Mouse (Mus musculus) v-Abl transformed pro-B cells (cell line): ENCODE results near the gene Cldn1.

ENCODE experiments used
- in situ Hi-C, 2 experiments: fragments of 400-800 bp; cut with MboI; formaldehyde crosslinking; loops; one replicate each; pipeline ENCODE4 v1.15.1; 2025; ENCODE audit not compliant: unreplicated experiment in 2 of 2

Cldn1 gene

DNA sequence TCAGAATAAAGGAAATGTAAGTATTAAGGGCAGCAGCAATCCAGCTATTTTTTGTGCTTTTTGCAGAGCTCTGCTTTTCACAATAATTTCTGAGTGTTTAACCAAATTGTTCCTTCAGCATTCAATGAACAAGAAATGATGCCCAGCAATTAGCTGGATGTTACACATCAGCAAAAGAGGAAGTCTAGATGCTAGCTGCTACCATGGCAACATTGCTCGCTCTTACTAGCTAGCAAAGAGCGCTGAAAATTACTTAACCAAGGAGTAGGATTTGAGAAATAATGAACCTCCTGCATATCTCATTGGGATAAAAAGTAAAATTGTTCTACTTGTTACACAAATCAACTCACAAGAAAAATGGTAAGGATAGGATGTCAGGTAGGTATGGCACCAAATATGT, 62.2 kb downstream of the Cldn1 start:
- in situ Hi-C loops: no loop called here
